In genomic region chr15:16639631-16640030, GRCm38 (mm10) we compare ENCODE assay signal across 28 mouse cellular contexts.
DNase-seq lines count a peak whose midpoint lies in the region; ATAC-seq and TF ChIP-seq lines count a peak whose summit lies in the region.
"Had no signal": no experiment of that assay in that cellular context is flagged by ENCODE, and none has a peak within 500 bp of the region (broad histone marks: within the 10 kb centered on the region; RNA-seq: fewer than 3 reads in every experiment).

No protein-coding gene starts in this region.

- ATAC-seq in hindbrain, embryonic 14.5 days (ENCODE audit: low FRiP score) = peak; percentile 48; the same call in 1 of the 2 replicates
- ATAC-seq in midbrain, postnatal 0 days (ENCODE audit: low FRiP score) = no peak
- ATAC-seq: forebrain, embryonic 16.5 days; intestine, postnatal 0 days had no signal

- no peak overlapping the region for H3K9ac ChIP-seq in hindbrain, embryonic 14.5 days
- no peak overlapping the region for H3K9ac ChIP-seq in midbrain, postnatal 0 days (replicated peaks; ENCODE audit: low read length, poor library complexity, severe bottlenecking)
- H3K9ac ChIP-seq: embryonic facial prominence, embryonic 12.5 days; embryonic facial prominence, embryonic 15.5 days; heart, embryonic 12.5 days; heart, embryonic 15.5 days; hindbrain, embryonic 12.5 days had no signal

- H3K36me3 ChIP-seq in hindbrain, embryonic 14.5 days (replicated peaks; ENCODE audit: control insufficient read depth, insufficient read depth) = no peaks in the 10 kb centered on the region
- no peaks in the 10 kb centered on the region for H3K36me3 ChIP-seq in hindbrain, embryonic 10.5 days
- no peaks in the 10 kb centered on the region for H3K36me3 ChIP-seq in midbrain, postnatal 0 days (ENCODE audit: insufficient read depth, low read length)
- no peaks in the 10 kb centered on the region for H3K36me3 ChIP-seq in midbrain, embryonic 10.5 days
- H3K36me3 ChIP-seq: embryonic facial prominence, embryonic 12.5 days; embryonic facial prominence, embryonic 15.5 days; G1E; heart, embryonic 12.5 days; heart, embryonic 15.5 days; hindbrain, embryonic 12.5 days had no signal

- H3K27ac ChIP-seq in hindbrain, embryonic 14.5 days = no peak overlapping the region
- no peak overlapping the region for H3K27ac ChIP-seq in hindbrain, embryonic 10.5 days
- H3K27ac ChIP-seq in midbrain, postnatal 0 days (ENCODE audit: low read depth, low read length) = no peak overlapping the region
- no peak overlapping the region for H3K27ac ChIP-seq in midbrain, embryonic 10.5 days (replicated peaks)
- H3K27ac ChIP-seq: embryonic facial prominence, embryonic 12.5 days; embryonic facial prominence, embryonic 15.5 days; gastrocnemius, adult 2 months; heart, embryonic 15.5 days; hindbrain, embryonic 12.5 days had no signal

- H3K27me3 ChIP-seq in hindbrain, embryonic 14.5 days (ENCODE audit: control insufficient read depth, insufficient read depth, low read length) = no peaks in the 10 kb centered on the region
- H3K27me3 ChIP-seq in hindbrain, embryonic 10.5 days (ENCODE audit: insufficient read depth, poor library complexity, severe bottlenecking) = no peaks in the 10 kb centered on the region
- no peaks in the 10 kb centered on the region for H3K27me3 ChIP-seq in midbrain, postnatal 0 days (ENCODE audit: insufficient read depth, low read length)
- no peaks in the 10 kb centered on the region for H3K27me3 ChIP-seq in midbrain, embryonic 10.5 days (ENCODE audit: low read depth, poor library complexity, severe bottlenecking)
- H3K27me3 ChIP-seq: CH12.LX; embryonic facial prominence, embryonic 12.5 days; embryonic facial prominence, embryonic 15.5 days; heart, embryonic 12.5 days; heart, embryonic 15.5 days; hindbrain, embryonic 12.5 days had no signal

- H3K4me1 ChIP-seq in hindbrain, embryonic 14.5 days (replicated peaks; ENCODE audit: control insufficient read depth, insufficient read depth, low read length) = no peaks in the 10 kb centered on the region
- H3K4me1 ChIP-seq in hindbrain, embryonic 10.5 days (replicated peaks) = no peaks in the 10 kb centered on the region
- H3K4me1 ChIP-seq in midbrain, postnatal 0 days (ENCODE audit: insufficient read depth, low read length) = no peaks in the 10 kb centered on the region
- H3K4me1 ChIP-seq in midbrain, embryonic 10.5 days = no peaks in the 10 kb centered on the region
- H3K4me1 ChIP-seq: embryonic facial prominence, embryonic 12.5 days; embryonic facial prominence, embryonic 15.5 days; heart, embryonic 12.5 days; heart, embryonic 15.5 days; hindbrain, embryonic 12.5 days had no signal

- H3K4me3 ChIP-seq in hindbrain, embryonic 14.5 days (replicated peaks; ENCODE audit: low read length) = no peak overlapping the region
- no peak overlapping the region for H3K4me3 ChIP-seq in hindbrain, embryonic 10.5 days
- H3K4me3 ChIP-seq in midbrain, postnatal 0 days (ENCODE audit: low read depth, low read length) = no peak overlapping the region
- no peak overlapping the region for H3K4me3 ChIP-seq in midbrain, embryonic 10.5 days
- H3K4me3 ChIP-seq: embryonic facial prominence, embryonic 12.5 days; embryonic facial prominence, embryonic 15.5 days; gastrocnemius, adult 2 months; heart, embryonic 12.5 days; heart, embryonic 15.5 days; hindbrain, embryonic 12.5 days had no signal

- WGBS in hindbrain, embryonic 14.5 days = 65% methylated on average over 3 of the region's 3 CpGs
- 48% methylated on average over 3 of the region's 3 CpGs for WGBS in hindbrain, embryonic 10.5 days
- WGBS in midbrain, postnatal 0 days = 39% methylated on average over 3 of the region's 3 CpGs
- WGBS in midbrain, embryonic 10.5 days = 71% methylated on average over 3 of the region's 3 CpGs

- TF ChIP-seq CTCF in midbrain, postnatal 0 days (IDR thresholded peaks at IDR 0.05) = no peak

- DNase-seq in cerebellum, postnatal 14 days = peak; percentile 3 to 20
- DNase-seq in cerebellum, postnatal 36 days = no peak
- DNase-seq in hindbrain, embryonic 14.5 days (ENCODE audit: low spot score) = no peak
- DNase-seq in hindbrain, embryonic 10.5 days (ENCODE audit: low spot score) = no peak
- DNase-seq in midbrain, postnatal 0 days (ENCODE audit: low spot score) = peak; percentile 21
- DNase-seq in midbrain, embryonic 10.5 days (ENCODE audit: low spot score) = no peak
- DNase-seq in retina, postnatal 1 day = peak; percentile 4
- DNase-seq in testis, postnatal 14 days (ENCODE audit: low spot score) = no peak
- DNase-seq: adrenal gland, adult 2 months; adrenal gland, postnatal 14 days; B cell, adult 2 months; cerebellum, adult 2 months; cerebellum, adult 9-11 months; gastrocnemius, adult 2 months; gastrocnemius, postnatal 14 days; heart, adult 18-20 months; heart, postnatal 10 days; heart, postnatal 36 days; kidney, adult 2 months had no signal

- H3K4me2 ChIP-seq in hindbrain, embryonic 14.5 days (replicated peaks) = no peak overlapping the region
- H3K4me2 ChIP-seq in midbrain, postnatal 0 days (ENCODE audit: low read depth, low read length, poor library complexity, severe bottlenecking) = no peak overlapping the region
- H3K4me2 ChIP-seq: embryonic facial prominence, embryonic 12.5 days; embryonic facial prominence, embryonic 15.5 days; heart, embryonic 12.5 days; heart, embryonic 15.5 days; hindbrain, embryonic 12.5 days had no signal

- H3K9me3 ChIP-seq in hindbrain, embryonic 14.5 days (ENCODE audit: control insufficient read depth, low read length) = no peaks in the 10 kb centered on the region
- no peaks in the 10 kb centered on the region for H3K9me3 ChIP-seq in hindbrain, embryonic 10.5 days
- no peaks in the 10 kb centered on the region for H3K9me3 ChIP-seq in midbrain, postnatal 0 days (ENCODE audit: low read length)
- no peaks in the 10 kb centered on the region for H3K9me3 ChIP-seq in midbrain, embryonic 10.5 days (replicated peaks)
- H3K9me3 ChIP-seq: embryonic facial prominence, embryonic 12.5 days; embryonic facial prominence, embryonic 15.5 days; G1E; heart, embryonic 12.5 days; heart, embryonic 15.5 days; hindbrain, embryonic 12.5 days had no signal

Comparison
In these comparisons a context has a peak if more than half of its experiments do, and no peak if none do; other contexts are left out.
1. DNase-seq: peak in cerebellum, postnatal 14 days (2 of 2), midbrain, postnatal 0 days (single experiment) and retina, postnatal 1 day (single experiment); none in cerebellum, postnatal 36 days (0 of 2), hindbrain, embryonic 14.5 days (single experiment), hindbrain, embryonic 10.5 days (single experiment), midbrain, embryonic 10.5 days (single experiment) and testis, postnatal 14 days (single experiment).